Mouse (Mus musculus) liver, adult 2 months (tissue): ENCODE measurements around the gene Rab19.

Experiments
- CTCF ChIP-seq: fragments of 200-500 bp; IDR thresholded peaks from 2 replicates; pipeline ENCODE4 v1.5.1; 2011; ENCODE audit warnings: low read depth, low read length, control low read depth
- POLR2A ChIP-seq: fragments of 200-500 bp; IDR thresholded peaks from 2 replicates; pipeline ENCODE4 v1.6.1; 2011; ENCODE audit warnings: low read length, control low read depth; ENCODE audit not compliant: insufficient read depth; ENCODE audit errors: extremely low read depth

DNA sequence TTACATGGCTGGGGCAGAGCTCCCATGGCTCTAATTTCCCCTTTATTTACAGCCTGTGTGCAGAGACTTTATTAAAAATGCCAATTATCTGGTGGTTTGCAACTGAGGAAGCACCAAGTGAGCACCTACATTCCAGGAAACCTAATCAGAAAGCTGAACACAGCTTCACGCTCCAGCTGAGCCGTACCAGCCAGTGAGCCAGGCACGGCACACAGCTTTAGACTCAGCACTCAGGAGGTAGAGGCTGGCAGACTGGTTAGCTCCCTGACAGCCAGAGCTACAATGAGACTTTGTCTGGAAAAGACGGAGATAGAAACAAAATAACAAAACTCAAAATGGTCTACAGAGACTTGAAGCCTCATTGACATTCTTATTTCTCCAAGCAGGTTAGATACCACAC, 14.5 kb downstream of the Rab19 start:
- TF ChIP-seq POLR2A (no peak), CTCF (no peak)
